Mouse (Mus musculus): ENCODE results near the gene Prkcb.

The Prkcb gene

DNA sequence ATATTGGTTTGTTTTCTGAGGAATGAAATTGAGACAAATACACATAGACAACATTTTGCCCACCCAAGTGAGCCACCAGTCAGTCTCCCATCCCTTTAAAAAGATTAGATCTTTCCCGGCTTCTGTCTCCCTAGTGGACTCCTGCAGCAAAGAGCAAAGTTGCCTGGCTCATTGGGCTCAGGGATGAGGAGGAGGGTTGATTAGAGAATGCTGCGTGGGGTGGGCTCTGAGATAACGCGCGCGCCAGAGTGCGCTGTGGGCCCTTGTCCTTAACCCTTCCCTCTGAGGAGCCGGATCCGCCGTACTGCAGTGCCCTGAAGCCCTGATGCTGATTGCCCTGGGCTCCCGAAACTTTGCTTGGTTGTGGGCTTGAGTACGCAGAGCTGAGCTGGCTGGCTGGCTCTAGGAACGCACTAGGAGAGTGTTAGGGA, 381.9 kb downstream of the Prkcb start, which contains the start of gene Cacng3:
Gene Cacng3 (plus strand): TSS at position 51 of the 431 bp plus-strand sequence.
- no peak for DNase-seq (ENCODE audit: low spot score in 2 of 2)

DNA sequence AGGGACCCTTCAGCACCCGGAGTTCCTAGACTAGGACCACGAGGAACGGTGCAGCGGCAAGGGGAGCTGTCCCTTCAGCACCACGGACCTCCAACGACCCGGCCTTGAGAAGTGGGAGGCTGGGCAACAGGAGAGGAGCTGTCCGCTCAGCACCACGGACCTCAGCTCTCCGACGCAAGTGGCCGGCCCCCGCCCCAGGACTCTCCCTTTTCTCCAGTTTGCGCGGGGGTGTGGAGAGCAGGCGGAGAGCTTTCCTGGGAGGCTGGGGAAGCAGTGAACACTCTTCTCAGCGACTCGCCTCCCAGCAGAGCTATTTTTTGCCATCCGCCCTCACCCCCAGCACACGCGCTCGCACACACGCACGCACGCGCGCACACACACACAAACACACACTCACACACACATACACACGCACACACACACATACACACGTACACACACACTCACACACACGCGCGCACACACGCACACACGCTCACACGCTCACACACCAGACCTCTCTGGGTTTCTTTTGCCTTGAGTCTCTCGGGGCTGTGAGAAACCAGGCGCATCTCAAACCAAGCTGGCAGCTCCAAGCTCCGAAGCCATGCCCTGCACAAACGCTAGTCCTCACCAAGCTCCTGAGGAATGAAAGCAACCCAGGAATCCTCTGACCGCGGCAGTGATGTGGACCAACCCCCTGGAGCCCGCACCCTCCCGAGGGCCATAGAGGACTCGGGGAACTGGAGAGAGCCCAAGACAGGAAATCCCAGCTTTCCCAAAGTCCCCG, 382.5 kb downstream of the Prkcb start:
- peak; percentile 85 to 96 for DNase-seq (ENCODE audit: low spot score in 2 of 2)

DNA sequence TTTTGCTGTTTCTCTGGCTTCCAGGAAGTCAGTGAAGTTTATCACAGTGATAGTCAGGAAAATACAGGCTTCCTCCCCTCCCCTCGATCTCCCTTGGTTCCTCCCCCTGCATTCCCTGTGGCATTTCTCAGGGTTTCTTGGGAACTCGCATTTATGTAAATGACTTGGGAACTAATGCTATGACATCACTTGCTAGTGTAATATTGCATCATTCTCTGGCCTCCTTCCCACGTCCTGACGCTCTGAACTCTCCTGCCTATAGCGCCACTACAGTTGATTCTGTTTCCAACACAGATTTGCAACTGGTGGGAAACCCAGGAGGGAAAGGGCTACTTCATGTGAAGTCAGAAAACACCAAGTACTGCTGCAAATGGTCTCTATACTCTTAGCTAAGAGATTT, 384.4 kb downstream of the Prkcb start:
- no peak for DNase-seq (ENCODE audit: low spot score in 2 of 2)

DNA sequence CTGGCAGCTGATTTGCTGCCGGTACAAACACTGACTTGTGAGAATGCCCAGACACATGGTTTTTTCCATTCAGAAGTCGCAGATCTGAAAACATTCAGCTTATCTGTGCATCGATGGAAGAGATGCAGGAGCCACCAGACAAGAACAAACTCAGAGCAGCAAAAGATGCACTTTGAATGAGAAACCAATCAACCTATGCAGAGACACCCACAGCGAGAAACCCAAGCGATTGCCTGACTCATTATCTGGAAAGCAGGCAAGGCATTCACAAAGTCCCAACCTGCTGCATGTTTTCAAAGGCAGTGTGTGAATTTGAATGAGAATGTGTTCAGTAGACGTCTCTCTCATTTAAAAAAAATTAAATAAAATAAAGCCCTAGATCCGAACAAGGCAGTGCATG, 386.7 kb downstream of the Prkcb start:
- no peak for DNase-seq (ENCODE audit: low spot score in 2 of 2)

All from urinary bladder, postnatal 4 days (tissue).